Mouse (Mus musculus) cerebellum, adult 2 months (tissue): Measurements from ENCODE around the gene Hoxd4.

Experiments used
- CTCF ChIP-seq: fragments of 200-500 bp; IDR thresholded peaks from 2 replicates; pipeline ENCODE4 v1.5.1; 2011; ENCODE audit warnings: low read depth, mild to moderate bottlenecking, control low read depth, low read length, moderate library complexity, borderline replicate concordance; ENCODE audit not compliant: insufficient read depth
- POLR2A ChIP-seq: fragments of 200-500 bp; IDR thresholded peaks from 2 replicates; pipeline ENCODE4 v1.6.1; 2011; ENCODE audit warnings: low read length, control low read depth, borderline replicate concordance; ENCODE audit not compliant: insufficient read depth

- TF ChIP-seq CTCF (no peak), POLR2A (no peak)
Measured at GRCm38 (mm10) chr2:74668370-74669229, 43.1 kb upstream of the Hoxd4 start.
